Mouse (Mus musculus) heart, adult 2 months (tissue): ENCODE measurements around the gene Ccdc24.

Experiments used
- EP300 ChIP-seq: fragments of 200-500 bp; IDR thresholded peaks from 2 replicates; pipeline ENCODE4 v1.6.1; 2011; ENCODE audit warnings: low read depth, low read length, control low read depth; ENCODE audit not compliant: insufficient read depth
- POLR2A ChIP-seq: fragments of 200-500 bp; IDR thresholded peaks from 2 replicates; pipeline ENCODE4 v1.6.1; 2011; ENCODE audit warnings: mild to moderate bottlenecking, low read depth, low read length, control low read depth; ENCODE audit not compliant: insufficient read depth

GRCm38 (mm10) chr4:117835531-117836111 lies 36.7 kb downstream of the Ccdc24 start:
- TF ChIP-seq POLR2A (no peak), EP300 (no peak)
